Mouse (Mus musculus): ENCODE results near the gene Naglu. TPM values are rescaled to one million over a fixed set of nuclear protein-coding genes. Genes with fewer than 3 reads are reported as not detected.
A peak's percentile ranks its signal among the peaks of the same experiment; 100 is the strongest.
"Not testable (repeated sequence)": the region's sequence is repeated elsewhere in the genome, so short reads cannot be mapped to it uniquely, and the experiment has no call there.

Gene Naglu
- polyA plus RNA-seq, 1 experiment from 2014 or later: 9.5 TPM

DNA sequence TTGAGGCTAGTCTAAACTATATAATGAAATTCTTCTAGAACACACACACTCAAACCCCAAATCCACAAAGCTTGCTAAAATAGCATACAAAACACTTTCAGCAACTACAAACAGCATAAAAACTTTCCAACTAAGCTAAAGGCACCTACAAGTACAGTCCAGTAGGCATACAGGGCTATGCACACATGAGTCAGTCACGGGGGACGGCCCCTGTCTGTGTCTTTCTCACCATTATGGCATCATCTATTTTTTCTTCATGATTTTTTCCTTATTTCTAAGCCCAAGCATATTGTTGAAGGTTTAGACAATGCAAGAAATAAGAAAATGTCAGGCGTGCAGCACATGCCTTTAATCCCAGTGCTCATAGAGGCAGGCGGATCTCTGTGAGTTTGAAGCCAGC, 41.4 kb downstream of the Naglu start:
- no peak overlapping the region for H3K27ac ChIP-seq
- H3K4me3 ChIP-seq: no peak overlapping the region
- no peak overlapping the region for H3K9ac ChIP-seq
- 88% methylated on average over 4 of the region's 4 CpGs for WGBS
- H3K4me2 ChIP-seq (replicated peaks): no peak overlapping the region
- H3K4me1 ChIP-seq: peaks cover 3% of the 10 kb centered on the region; the same call in 1 of the 2 replicates
- H3K36me3 ChIP-seq: peaks cover 4% of the 10 kb centered on the region; the same call in 1 of the 2 replicates
- H3K9me3 ChIP-seq: no peaks in the 10 kb centered on the region
- H3K27me3 ChIP-seq: no peaks in the 10 kb centered on the region
- ATAC-seq (ENCODE audit: insufficient number of reproducible peaks, insufficient read depth, low FRiP score, low TSS enrichment): no peak

DNA sequence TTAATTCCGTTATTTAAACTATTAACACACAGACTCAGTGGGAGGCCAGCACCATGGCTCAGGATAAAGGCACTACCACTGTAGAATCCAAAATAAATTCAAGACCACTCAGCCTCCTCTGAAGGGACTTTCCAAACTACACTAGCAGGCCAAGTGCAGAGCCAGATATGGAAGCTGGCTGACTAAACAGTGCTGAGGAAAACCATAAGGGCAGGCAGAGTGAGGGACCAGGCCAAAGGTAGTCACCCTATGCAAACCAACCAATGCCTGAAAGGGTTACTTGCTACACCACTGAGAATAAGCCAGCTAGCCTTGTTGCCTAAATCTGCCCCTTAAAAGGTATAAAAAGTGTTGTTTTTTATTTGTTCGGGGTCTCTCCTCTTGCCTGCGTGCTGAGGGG, 42.4 kb downstream of the Naglu start:
- Histone ChIP-seq H3K36me3 (peaks cover 9% of the 10 kb centered on the region; the same call in 1 of the 2 replicates), H3K9me3 (no peaks in the 10 kb centered on the region), H3K27me3 (no peaks in the 10 kb centered on the region), H3K4me1 (peaks cover 3% of the 10 kb centered on the region; the same call in 1 of the 2 replicates), H3K27ac (no peak overlapping the region), H3K4me2 (replicated peaks) (no peak overlapping the region), H3K4me3 (no peak overlapping the region), H3K9ac (no peak overlapping the region)
- no peak for ATAC-seq (ENCODE audit: insufficient number of reproducible peaks, insufficient read depth, low FRiP score, low TSS enrichment)
- WGBS: 91% methylated on average over 3 of the region's 3 CpGs

DNA sequence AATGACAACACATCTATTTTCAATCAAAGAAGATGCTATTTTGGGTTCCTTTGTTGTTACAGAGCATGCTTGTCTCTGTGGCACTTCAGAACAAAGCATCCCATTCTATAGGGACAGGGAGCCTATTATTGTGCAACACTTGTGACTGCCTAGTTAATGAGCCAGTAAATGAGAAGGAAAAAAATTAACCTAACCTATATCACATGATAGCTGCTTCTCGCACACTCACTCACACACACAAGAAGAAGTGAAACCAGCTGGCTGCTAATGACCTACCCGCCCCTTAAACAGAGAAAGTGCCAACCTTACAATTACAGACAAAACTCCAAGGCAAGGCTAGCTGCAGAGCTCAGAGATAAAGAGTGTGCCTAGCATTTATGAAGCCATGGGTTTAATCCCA, 45.8 kb downstream of the Naglu start:
- H3K4me1 ChIP-seq: peaks cover 17% of the 10 kb centered on the region
- H3K36me3 ChIP-seq: peaks cover 10% of the 10 kb centered on the region; the same call in 1 of the 2 replicates
- H3K9me3 ChIP-seq: no peaks in the 10 kb centered on the region
- H3K4me2 ChIP-seq (replicated peaks): no peak overlapping the region
- WGBS: 79% methylated on average over 2 of the region's 2 CpGs
- no peak overlapping the region for H3K9ac ChIP-seq
- H3K4me3 ChIP-seq: no peak overlapping the region
- ATAC-seq (ENCODE audit: insufficient number of reproducible peaks, insufficient read depth, low FRiP score, low TSS enrichment): no peak
- H3K27me3 ChIP-seq: no peaks in the 10 kb centered on the region
- no peak overlapping the region for H3K27ac ChIP-seq

GRCm38 (mm10) chr11:101118105-101118504, 48.3 kb downstream of the Naglu start:
- Histone ChIP-seq H3K4me3 (peak overlapping the region; percentile 92), H3K27me3 (no peaks in the 10 kb centered on the region), H3K27ac (no peak overlapping the region), H3K36me3 (peaks cover 15% of the 10 kb centered on the region), H3K4me2 (replicated peaks) (peak overlapping the region; percentile 96), H3K4me1 (peaks cover 27% of the 10 kb centered on the region), H3K9me3 (no peaks in the 10 kb centered on the region), H3K9ac (peak overlapping the region; percentile 28)
- 38% methylated on average over 4 of the region's 4 CpGs for WGBS
- no peak for ATAC-seq (ENCODE audit: insufficient number of reproducible peaks, insufficient read depth, low FRiP score, low TSS enrichment)

GRCm38 (mm10) chr11:101119131-101119760, 49.4 kb downstream of the Naglu start:
- H3K4me3 ChIP-seq: peak overlapping the region; percentile 92
- H3K9me3 ChIP-seq: no peaks in the 10 kb centered on the region
- ATAC-seq (ENCODE audit: insufficient number of reproducible peaks, insufficient read depth, low FRiP score, low TSS enrichment): peak; percentile 79; the same call in 1 of the 2 replicates
- H3K4me2 ChIP-seq (replicated peaks): peak overlapping the region; percentile 96
- peak overlapping the region; percentile 93 for H3K9ac ChIP-seq
- no peaks in the 10 kb centered on the region for H3K27me3 ChIP-seq
- peak overlapping the region; percentile 86 for H3K27ac ChIP-seq
- under 1% methylated on average over 35 of the region's 39 CpGs for WGBS
- peaks cover 27% of the 10 kb centered on the region for H3K4me1 ChIP-seq
- peaks cover 24% of the 10 kb centered on the region for H3K36me3 ChIP-seq

GRCm38 (mm10) chr11:101119761-101120544, 50.1 kb downstream of the Naglu start, which contains the start of the genes Retreg3 and Tubg1:
Gene Retreg3 (minus strand): TSS chr11:101119893.
Gene Tubg1 (plus strand): TSS chr11:101119938.
- Histone ChIP-seq H3K4me3 (peak within 1 kb of the TSS; percentile 92), H3K9ac (peak within 1 kb of the TSS; percentile 93), H3K4me2 (replicated peaks) (peak within 1 kb of the TSS; percentile 96), H3K9me3 (no peaks in the 10 kb centered on the region), H3K27me3 (no peaks in the 10 kb centered on the region), H3K27ac (peak within 1 kb of the TSS; percentile 86), H3K36me3 (peaks cover 29% of the 10 kb centered on the region), H3K4me1 (peaks cover 27% of the 10 kb centered on the region)
- WGBS: under 1% methylated on average over 61 of the region's 61 CpGs
- ATAC-seq (ENCODE audit: insufficient number of reproducible peaks, insufficient read depth, low FRiP score, low TSS enrichment): peak; percentile 92

- Histone ChIP-seq H3K27ac (peak overlapping the region; percentile 86), H3K4me1 (peaks cover 27% of the 10 kb centered on the region), H3K27me3 (no peaks in the 10 kb centered on the region), H3K9me3 (no peaks in the 10 kb centered on the region), H3K4me2 (replicated peaks) (peak overlapping the region; percentile 96), H3K9ac (peak overlapping the region; percentile 63), H3K36me3 (peaks cover 36% of the 10 kb centered on the region), H3K4me3 (peak overlapping the region; percentile 92)
- no peak for ATAC-seq (ENCODE audit: insufficient number of reproducible peaks, insufficient read depth, low FRiP score, low TSS enrichment)
- 25% methylated on average over 19 of the region's 19 CpGs for WGBS
Observed at GRCm38 (mm10) chr11:101120545-101121188, 50.9 kb downstream of the Naglu start.

GRCm38 (mm10) chr11:101124494-101124893, 54.7 kb downstream of the Naglu start:
- not testable (repeated sequence) for ATAC-seq (ENCODE audit: insufficient number of reproducible peaks, insufficient read depth, low FRiP score, low TSS enrichment); H3K27me3 ChIP-seq; H3K27ac ChIP-seq; H3K4me2 ChIP-seq (replicated peaks); H3K9me3 ChIP-seq; H3K9ac ChIP-seq; H3K4me3 ChIP-seq
- peaks cover 12% of the 10 kb centered on the region for H3K4me1 ChIP-seq
- peaks cover 45% of the 10 kb centered on the region for H3K36me3 ChIP-seq
- WGBS: 92% methylated on average over 8 of the region's 8 CpGs

DNA sequence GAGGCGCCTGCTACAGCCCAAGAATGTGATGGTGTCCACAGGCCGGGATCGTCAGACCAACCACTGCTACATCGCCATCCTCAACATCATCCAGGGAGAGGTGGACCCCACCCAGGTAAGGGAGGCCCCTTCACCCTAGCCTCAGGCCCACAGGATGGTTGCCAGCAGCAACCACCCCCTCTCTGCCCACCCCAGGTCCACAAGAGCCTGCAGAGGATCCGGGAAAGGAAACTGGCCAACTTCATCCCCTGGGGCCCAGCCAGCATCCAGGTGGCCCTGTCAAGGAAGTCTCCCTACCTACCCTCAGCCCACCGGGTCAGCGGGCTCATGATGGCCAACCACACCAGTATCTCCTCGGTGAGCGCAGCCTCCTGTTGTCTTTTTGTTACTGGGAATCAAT, 55.2 kb downstream of the Naglu start:
- H3K9me3 ChIP-seq; H3K27ac ChIP-seq; ATAC-seq (ENCODE audit: insufficient number of reproducible peaks, insufficient read depth, low FRiP score, low TSS enrichment); H3K4me3 ChIP-seq; H3K9ac ChIP-seq; H3K4me2 ChIP-seq (replicated peaks); H3K27me3 ChIP-seq: not testable (repeated sequence)
- H3K4me1 ChIP-seq: peaks cover 12% of the 10 kb centered on the region
- H3K36me3 ChIP-seq: peaks cover 45% of the 10 kb centered on the region
- WGBS: 92% methylated on average over 9 of the region's 9 CpGs

DNA sequence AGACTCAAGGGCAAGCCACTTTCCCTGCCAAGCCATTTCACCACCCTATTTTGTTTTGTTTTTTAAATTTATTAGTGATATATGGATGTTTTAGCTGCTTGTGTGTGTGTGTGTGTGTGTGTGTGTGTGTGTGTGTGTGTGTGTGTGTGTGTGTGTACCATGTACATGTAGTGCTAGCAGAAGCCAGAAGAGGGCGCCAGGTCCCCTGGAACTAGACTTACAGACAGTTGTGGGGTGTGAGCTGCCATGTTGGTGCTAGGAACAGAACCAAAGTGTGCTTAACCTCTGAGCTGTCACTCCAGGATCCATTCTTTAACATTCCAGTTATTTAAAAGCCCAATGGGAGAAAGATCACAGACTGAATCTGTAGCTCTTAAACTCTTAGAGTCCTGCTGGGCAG, 57.3 kb downstream of the Naglu start:
- no peak overlapping the region for H3K4me3 ChIP-seq
- H3K36me3 ChIP-seq: peaks cover 45% of the 10 kb centered on the region
- whole genome bisulfite sequencing: 89% methylated on average over 1 of the region's 1 CpGs
- H3K9me3 ChIP-seq: no peaks in the 10 kb centered on the region
- H3K4me2 ChIP-seq (replicated peaks): no peak overlapping the region
- H3K4me1 ChIP-seq: no peaks in the 10 kb centered on the region
- H3K27me3 ChIP-seq: no peaks in the 10 kb centered on the region
- ATAC-seq (ENCODE audit: insufficient number of reproducible peaks, insufficient read depth, low FRiP score, low TSS enrichment): no peak
- no peak overlapping the region for H3K9ac ChIP-seq
- no peak overlapping the region for H3K27ac ChIP-seq

Measured in embryonic facial prominence, embryonic 12.5 days (tissue).